In the genomic region with DNA sequence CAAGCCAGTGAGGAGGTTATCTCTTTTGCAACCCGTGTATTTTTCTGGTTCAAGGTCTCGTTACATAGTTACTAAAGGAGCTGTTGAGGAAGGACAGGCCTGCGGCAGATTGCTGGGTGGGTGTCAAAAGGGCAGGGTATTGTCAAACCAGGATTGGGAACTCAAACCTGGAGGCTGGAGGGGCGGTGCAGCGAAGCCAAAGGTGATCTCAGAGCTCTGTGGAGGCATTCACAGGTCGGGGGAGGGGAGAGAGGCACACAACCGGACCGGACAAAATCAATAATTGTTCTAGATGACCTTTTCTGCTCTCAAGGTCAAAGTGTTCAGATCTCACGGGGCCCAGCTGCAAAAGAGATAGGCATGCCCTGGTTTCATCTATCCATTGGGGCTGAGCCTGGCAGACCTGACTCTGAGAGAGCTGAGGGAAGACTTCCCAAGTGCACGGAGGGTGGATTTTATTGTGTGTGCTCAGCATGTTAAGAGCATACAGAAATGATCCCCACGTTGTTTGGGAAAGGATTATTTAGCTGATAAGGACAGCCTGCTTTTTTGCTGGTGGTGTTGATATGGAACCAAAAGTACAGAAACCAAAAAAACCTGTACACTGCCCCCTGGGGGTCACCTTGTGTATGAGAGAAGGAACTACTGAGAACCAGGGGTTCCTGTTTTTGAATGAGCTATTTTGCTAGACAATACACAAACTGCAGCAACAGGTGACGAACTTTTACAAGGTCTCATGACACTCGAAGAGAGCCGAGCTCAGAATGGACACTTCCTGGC, we compare ENCODE assay signal across 7 mouse cellular contexts. TPM values are rescaled to one million over a fixed set of nuclear protein-coding genes. Genes with fewer than 3 reads are reported as not detected.
DNase-seq lines count a peak whose midpoint lies in the region; TF ChIP-seq lines count a peak whose summit lies in the region.

No protein-coding gene starts in this region.

- TF ChIP-seq CTCF in brain, embryonic 14.5 days (IDR thresholded peaks at IDR 0.05; ENCODE audit: borderline replicate concordance, extremely low read depth, insufficient read depth, insufficient read length): peak; percentile 59; the same call in 1 of the 2 replicates

- peak; percentile 83 for DNase-seq in 3T3-L1 (ENCODE audit: low read depth, low spot score)
- peak; percentile 68 for DNase-seq in CD4-positive helper T cell, adult 2 months (ENCODE audit: low read depth, low spot score)
- DNase-seq in brain, embryonic 14.5 days (ENCODE audit: low read depth): peak; percentile 76
- peak; percentile 45 to 62 for DNase-seq in frontal cortex, postnatal 10 days (ENCODE audit: low spot score in 2 of 2)
- DNase-seq in kidney, postnatal 4 days: peak; percentile 87
- DNase-seq in lung, postnatal 14 days: peak; percentile 83
- peak; percentile 21 to 77 for DNase-seq in spleen, adult 18-20 months

- TF ChIP-seq POLR2A in brain, embryonic 14.5 days (IDR thresholded peaks at IDR 0.05; ENCODE audit: borderline replicate concordance, extremely low read depth, insufficient read depth, insufficient read length, poor library complexity, severe bottlenecking): no peak

RNA-seq across cellular contexts. Expression of gene Sstr2, which starts 1.8 kb away (rescaled TPM):
- polyA plus RNA-seq in brain, embryonic 14.5 days (2012; rRNA removed): 29.0 and 67.3 TPM in 2 replicates

RNA-seq across cellular contexts. Expression of gene Cog1, which starts 31.6 kb away (rescaled TPM):
- polyA plus RNA-seq in brain, embryonic 14.5 days (2012; rRNA removed): 53.0 and 59.8 TPM in 2 replicates

RNA-seq across cellular contexts. Expression of gene Slc39a11, which starts 32.6 kb away (rescaled TPM):
- polyA plus RNA-seq in brain, embryonic 14.5 days (2012; rRNA removed): 22.1 and 24.3 TPM in 2 replicates

Comparison
In these comparisons a context has a peak if more than half of its experiments do, and no peak if none do; other contexts are left out.
1. Peak in every context shown above with its lines: DNase-seq.